Mouse (Mus musculus): Measurements from ENCODE around the gene Rps12. TPM values are rescaled to one million over a fixed set of nuclear protein-coding genes. Genes with fewer than 3 reads are reported as not detected.
"Not testable (repeated sequence)": the region's sequence is repeated elsewhere in the genome, so short reads cannot be mapped to it uniquely, and the experiment has no call there.

Rps12 gene
- polyA plus RNA-seq, 1 experiment: 1,252 TPM

GRCm38 (mm10) chr10:23806201-23806600 is 19.1 kb upstream of the Rps12 start:
- no peak overlapping the region for H3K27ac ChIP-seq (ENCODE audit: insufficient read depth, low read length)
- H3K4me3 ChIP-seq (ENCODE audit: insufficient read depth, low read length): no peak overlapping the region
- H3K4me1 ChIP-seq (ENCODE audit: control insufficient read depth, insufficient read depth, low read length): peaks cover 2% of the 10 kb centered on the region; the same call in 1 of the 2 replicates
- TF ChIP-seq CTCF (IDR thresholded peaks at IDR 0.05; ENCODE audit: extremely low read depth, insufficient read depth, low read length): no peak
- TF ChIP-seq POLR2A (IDR thresholded peaks at IDR 0.05; ENCODE audit: extremely low read depth, insufficient read depth, low read length): no peak

- H3K4me3 ChIP-seq (ENCODE audit: insufficient read depth, low read length): no peak overlapping the region
- TF ChIP-seq POLR2A (IDR thresholded peaks at IDR 0.05; ENCODE audit: extremely low read depth, insufficient read depth, low read length): no peak
- no peak for TF ChIP-seq CTCF (IDR thresholded peaks at IDR 0.05; ENCODE audit: extremely low read depth, insufficient read depth, low read length)
- no peak overlapping the region for H3K27ac ChIP-seq (ENCODE audit: insufficient read depth, low read length)
- H3K4me1 ChIP-seq (ENCODE audit: control insufficient read depth, insufficient read depth, low read length): peaks cover 2% of the 10 kb centered on the region; the same call in 1 of the 2 replicates
Observed at GRCm38 (mm10) chr10:23804665-23805064, 17.6 kb upstream of the Rps12 start.

- Histone ChIP-seq H3K4me1 (ENCODE audit: control insufficient read depth, insufficient read depth, low read length) (peaks cover 3% of the 10 kb centered on the region), H3K27ac (ENCODE audit: insufficient read depth, low read length) (no peak overlapping the region), H3K4me3 (ENCODE audit: insufficient read depth, low read length) (no peak overlapping the region)
- no peak for TF ChIP-seq CTCF (IDR thresholded peaks at IDR 0.05; ENCODE audit: extremely low read depth, insufficient read depth, low read length)
- no peak for TF ChIP-seq POLR2A (IDR thresholded peaks at IDR 0.05; ENCODE audit: extremely low read depth, insufficient read depth, low read length)
Observed at GRCm38 (mm10) chr10:23802911-23803310, 15.8 kb upstream of the Rps12 start.

GRCm38 (mm10) chr10:23799933-23800332 is 12.9 kb upstream of the Rps12 start:
- Histone ChIP-seq H3K4me3 (ENCODE audit: insufficient read depth, low read length) (no peak overlapping the region), H3K4me1 (ENCODE audit: control insufficient read depth, insufficient read depth, low read length) (peaks cover 6% of the 10 kb centered on the region), H3K27ac (ENCODE audit: insufficient read depth, low read length) (no peak overlapping the region)
- TF ChIP-seq CTCF (IDR thresholded peaks at IDR 0.05; ENCODE audit: extremely low read depth, insufficient read depth, low read length) (no peak), POLR2A (IDR thresholded peaks at IDR 0.05; ENCODE audit: extremely low read depth, insufficient read depth, low read length) (no peak)

- no peak for TF ChIP-seq CTCF (IDR thresholded peaks at IDR 0.05; ENCODE audit: extremely low read depth, insufficient read depth, low read length)
- no peak for TF ChIP-seq POLR2A (IDR thresholded peaks at IDR 0.05; ENCODE audit: extremely low read depth, insufficient read depth, low read length)
- peaks cover 8% of the 10 kb centered on the region for H3K4me1 ChIP-seq (ENCODE audit: control insufficient read depth, insufficient read depth, low read length)
- no peak overlapping the region for H3K4me3 ChIP-seq (ENCODE audit: insufficient read depth, low read length)
- no peak overlapping the region for H3K27ac ChIP-seq (ENCODE audit: insufficient read depth, low read length)
Observed at GRCm38 (mm10) chr10:23798142-23798541, 11.1 kb upstream of the Rps12 start.

- no peak overlapping the region for H3K27ac ChIP-seq (ENCODE audit: insufficient read depth, low read length)
- TF ChIP-seq CTCF (IDR thresholded peaks at IDR 0.05; ENCODE audit: extremely low read depth, insufficient read depth, low read length): no peak
- TF ChIP-seq POLR2A (IDR thresholded peaks at IDR 0.05; ENCODE audit: extremely low read depth, insufficient read depth, low read length): no peak
- H3K4me1 ChIP-seq (ENCODE audit: control insufficient read depth, insufficient read depth, low read length): peaks cover 8% of the 10 kb centered on the region
- H3K4me3 ChIP-seq (ENCODE audit: insufficient read depth, low read length): peak overlapping the region; percentile 51; the same call in 1 of the 2 replicates
Observed at GRCm38 (mm10) chr10:23797606-23798005, 10.5 kb upstream of the Rps12 start.

GRCm38 (mm10) chr10:23796551-23797503 is 9.8 kb upstream of the Rps12 start, which contains the start of gene Slc18b1:
TSS of gene Slc18b1 (plus strand) at chr10:23796986.
- Histone ChIP-seq H3K4me1 (ENCODE audit: control insufficient read depth, insufficient read depth, low read length) (peaks cover 6% of the 10 kb centered on the region), H3K27ac (ENCODE audit: insufficient read depth, low read length) (no peak within 1 kb of the TSS; the same call in 1 of the 2 replicates), H3K4me3 (ENCODE audit: insufficient read depth, low read length) (peak within 1 kb of the TSS; percentile 51)
- TF ChIP-seq POLR2A (IDR thresholded peaks at IDR 0.05; ENCODE audit: extremely low read depth, insufficient read depth, low read length) (no peak), CTCF (IDR thresholded peaks at IDR 0.05; ENCODE audit: extremely low read depth, insufficient read depth, low read length) (no peak)

GRCm38 (mm10) chr10:23795871-23796520 is 8.9 kb upstream of the Rps12 start:
- no peak overlapping the region for H3K27ac ChIP-seq (ENCODE audit: insufficient read depth, low read length)
- TF ChIP-seq POLR2A (IDR thresholded peaks at IDR 0.05; ENCODE audit: extremely low read depth, insufficient read depth, low read length) (no peak), CTCF (IDR thresholded peaks at IDR 0.05; ENCODE audit: extremely low read depth, insufficient read depth, low read length) (no peak)
- peak overlapping the region; percentile 51; the same call in 1 of the 2 replicates for H3K4me3 ChIP-seq (ENCODE audit: insufficient read depth, low read length)
- H3K4me1 ChIP-seq (ENCODE audit: control insufficient read depth, insufficient read depth, low read length): peaks cover 6% of the 10 kb centered on the region

GRCm38 (mm10) chr10:23788056-23788600 is 1.1 kb upstream of the Rps12 start:
- TF ChIP-seq POLR2A (IDR thresholded peaks at IDR 0.05; ENCODE audit: extremely low read depth, insufficient read depth, low read length) (no peak), CTCF (IDR thresholded peaks at IDR 0.05; ENCODE audit: extremely low read depth, insufficient read depth, low read length) (no peak)
- Histone ChIP-seq H3K27ac (ENCODE audit: insufficient read depth, low read length) (no peak overlapping the region), H3K4me1 (ENCODE audit: control insufficient read depth, insufficient read depth, low read length) (peaks cover 3% of the 10 kb centered on the region), H3K4me3 (ENCODE audit: insufficient read depth, low read length) (peak overlapping the region; percentile 88; the same call in 1 of the 2 replicates)

GRCm38 (mm10) chr10:23786631-23787038 is 440 bp downstream of the Rps12 start:
- not testable (repeated sequence) for H3K4me1 ChIP-seq (ENCODE audit: control insufficient read depth, insufficient read depth, low read length); H3K27ac ChIP-seq (ENCODE audit: insufficient read depth, low read length)

More at GRCm38 (mm10) chr10:23786631-23787038, 440 bp downstream of the Rps12 start:
- H3K4me3 ChIP-seq (ENCODE audit: insufficient read depth, low read length): peak overlapping the region; percentile 88
